Mouse (Mus musculus): ENCODE results near the gene Hps6. TPM values are rescaled to one million over a fixed set of nuclear protein-coding genes. Genes with fewer than 3 reads are reported as not detected.
A peak's percentile ranks its signal among the peaks of the same experiment; 100 is the strongest.

Hps6 gene
- polyA plus RNA-seq, 1 experiment from 2014 or later: 3.4 TPM

GRCm38 (mm10) chr19:46032731-46033510 is 29.6 kb downstream of the Hps6 start:
- Histone ChIP-seq H3K9me3 (peaks cover 8% of the 10 kb centered on the region; the same call in 1 of the 2 replicates), H3K4me3 (no peak overlapping the region), H3K27ac (no peak overlapping the region), H3K4me1 (peaks cover 21% of the 10 kb centered on the region), H3K36me3 (replicated peaks) (peaks cover 82% of the 10 kb centered on the region), H3K27me3 (ENCODE audit: poor library complexity, severe bottlenecking) (no peaks in the 10 kb centered on the region)
- DNase-seq (ENCODE audit: extremely low spot score, low spot score): no peak
- 93% methylated on average over 26 of the region's 26 CpGs for WGBS

DNA sequence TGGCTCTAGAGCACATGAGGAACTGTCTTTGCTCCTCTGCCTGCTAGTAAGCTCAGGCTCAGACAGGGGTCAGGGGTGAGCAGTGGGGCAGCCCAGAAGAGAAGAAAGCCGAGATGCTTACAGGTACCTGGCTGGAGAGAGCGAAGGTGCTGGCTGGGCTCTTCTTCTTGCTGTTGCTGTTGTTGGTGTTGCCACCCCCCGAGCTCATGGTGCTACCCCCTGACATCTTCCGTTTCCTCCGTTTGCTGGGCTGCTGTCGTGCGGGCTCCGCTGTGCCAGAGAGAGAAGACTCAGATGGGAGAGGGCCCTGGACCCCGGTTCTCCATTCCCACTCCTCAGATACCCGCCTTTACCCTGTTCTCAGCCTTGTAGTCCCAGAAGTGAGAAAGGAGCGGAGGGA is 30.6 kb downstream of the Hps6 start:
- peaks cover 31% of the 10 kb centered on the region for H3K4me1 ChIP-seq
- peaks cover 8% of the 10 kb centered on the region; the same call in 1 of the 2 replicates for H3K9me3 ChIP-seq
- WGBS: 95% methylated on average over 11 of the region's 11 CpGs
- no peaks in the 10 kb centered on the region for H3K27me3 ChIP-seq (ENCODE audit: poor library complexity, severe bottlenecking)
- no peak overlapping the region for H3K27ac ChIP-seq
- H3K36me3 ChIP-seq (replicated peaks): peaks cover 84% of the 10 kb centered on the region
- H3K4me3 ChIP-seq: no peak overlapping the region
- DNase-seq (ENCODE audit: extremely low spot score, low spot score): no peak

DNA sequence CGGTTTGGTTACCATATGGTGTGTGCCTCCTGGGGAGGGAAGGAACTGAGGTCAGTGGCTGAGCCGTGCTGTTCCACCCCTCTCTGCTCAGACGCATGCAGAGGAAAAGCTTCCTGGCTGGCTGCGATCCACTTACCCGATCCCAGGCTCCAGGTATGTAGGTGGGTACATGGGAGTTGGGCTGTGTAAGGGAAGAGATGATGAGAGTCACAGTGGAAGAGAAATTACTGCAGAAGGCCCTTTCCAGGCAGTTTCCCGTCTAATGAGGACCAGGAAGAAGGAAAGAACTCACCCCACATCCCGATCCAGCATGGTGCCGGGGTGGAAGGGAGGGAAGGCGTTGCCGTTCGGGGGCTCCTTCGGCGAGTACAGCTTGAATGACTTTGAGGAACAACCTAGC is 32.7 kb downstream of the Hps6 start:
- Histone ChIP-seq H3K9me3 (no peaks in the 10 kb centered on the region), H3K4me1 (peaks cover 47% of the 10 kb centered on the region), H3K27me3 (ENCODE audit: poor library complexity, severe bottlenecking) (no peaks in the 10 kb centered on the region), H3K36me3 (replicated peaks) (peaks cover 65% of the 10 kb centered on the region), H3K4me3 (peak overlapping the region; percentile 84; the same call in 1 of the 2 replicates), H3K27ac (no peak overlapping the region)
- no peak for DNase-seq (ENCODE audit: extremely low spot score, low spot score)
- WGBS: 93% methylated on average over 13 of the region's 13 CpGs

- Histone ChIP-seq H3K27ac (peak overlapping the region; percentile 99), H3K27me3 (ENCODE audit: poor library complexity, severe bottlenecking) (no peaks in the 10 kb centered on the region), H3K36me3 (replicated peaks) (peaks cover 59% of the 10 kb centered on the region), H3K4me1 (peaks cover 54% of the 10 kb centered on the region), H3K9me3 (no peaks in the 10 kb centered on the region), H3K4me3 (peak overlapping the region; percentile 84)
- WGBS: 72% methylated on average over 13 of the region's 13 CpGs
- no peak for DNase-seq (ENCODE audit: extremely low spot score, low spot score)
Measured at GRCm38 (mm10) chr19:46036477-46037242, 33.4 kb downstream of the Hps6 start.

DNA sequence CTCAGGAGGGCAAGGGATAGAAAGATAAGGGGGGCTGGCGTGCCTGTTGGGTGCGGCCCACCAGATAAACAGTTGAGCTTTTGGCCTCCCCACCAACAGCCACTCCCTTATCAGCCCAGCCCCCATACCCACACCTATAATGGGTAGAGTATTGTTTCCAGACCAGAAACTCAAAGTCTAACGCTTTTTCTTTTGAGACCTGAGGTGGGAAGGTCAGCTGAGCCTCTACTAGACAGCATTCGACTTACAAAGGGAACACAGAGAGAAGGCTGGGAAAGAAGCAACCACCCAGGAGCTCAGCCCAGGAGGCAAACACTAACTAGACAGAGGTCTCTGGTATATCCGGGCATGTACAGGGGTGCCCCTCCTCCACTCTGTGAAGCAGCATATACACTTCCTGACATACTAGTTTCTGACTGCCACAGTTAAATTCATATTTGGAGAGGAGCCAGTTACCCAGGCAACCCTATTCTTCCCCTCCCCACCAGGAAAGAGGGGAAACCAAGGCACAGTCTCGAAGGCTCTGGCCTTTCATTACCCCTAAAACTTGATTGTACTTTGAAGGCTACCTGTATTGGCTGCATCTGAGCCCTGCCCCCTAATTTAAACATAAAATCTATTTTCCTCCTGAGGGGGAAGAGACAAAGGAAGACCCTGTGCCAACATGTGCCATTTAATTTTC is 34.1 kb downstream of the Hps6 start:
- H3K36me3 ChIP-seq (replicated peaks): peaks cover 52% of the 10 kb centered on the region
- no peaks in the 10 kb centered on the region for H3K9me3 ChIP-seq
- WGBS: 33% methylated on average over 6 of the region's 6 CpGs
- H3K27ac ChIP-seq: peak overlapping the region; percentile 99
- H3K4me1 ChIP-seq: peaks cover 61% of the 10 kb centered on the region
- no peaks in the 10 kb centered on the region for H3K27me3 ChIP-seq (ENCODE audit: poor library complexity, severe bottlenecking)
- H3K4me3 ChIP-seq: peak overlapping the region; percentile 84
- no peak for DNase-seq (ENCODE audit: extremely low spot score, low spot score)

GRCm38 (mm10) chr19:46037925-46038850 is 34.9 kb downstream of the Hps6 start:
- H3K27me3 ChIP-seq (ENCODE audit: poor library complexity, severe bottlenecking): no peaks in the 10 kb centered on the region
- DNase-seq (ENCODE audit: extremely low spot score, low spot score): no peak
- H3K36me3 ChIP-seq (replicated peaks): peaks cover 44% of the 10 kb centered on the region
- peak overlapping the region; percentile 84 for H3K4me3 ChIP-seq
- H3K4me1 ChIP-seq: peaks cover 69% of the 10 kb centered on the region
- H3K27ac ChIP-seq: peak overlapping the region; percentile 99
- no peaks in the 10 kb centered on the region for H3K9me3 ChIP-seq
- 28% methylated on average over 13 of the region's 13 CpGs for whole genome bisulfite sequencing

DNA sequence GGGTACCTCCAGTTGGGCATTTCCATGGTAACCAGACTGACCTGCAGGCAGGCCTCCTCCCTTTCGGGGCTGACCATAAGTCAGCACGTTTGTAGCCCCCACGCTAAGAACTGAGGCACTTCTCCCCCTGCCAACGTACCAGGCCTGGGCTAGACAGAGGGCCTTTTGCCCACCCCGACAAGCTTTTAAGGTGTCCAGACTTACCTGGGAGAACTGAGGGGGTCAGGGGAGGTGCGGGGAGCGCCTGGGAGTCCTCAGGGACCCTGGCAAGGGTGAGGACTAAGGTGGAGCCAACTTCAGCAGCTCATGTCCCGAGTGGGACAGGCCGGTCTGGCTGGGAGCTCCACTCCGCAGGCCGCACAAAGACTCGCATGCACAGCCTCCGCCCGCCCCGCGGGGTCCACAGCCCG is 35.5 kb downstream of the Hps6 start:
- DNase-seq (ENCODE audit: extremely low spot score, low spot score): peak; percentile 59
- no peaks in the 10 kb centered on the region for H3K27me3 ChIP-seq (ENCODE audit: poor library complexity, severe bottlenecking)
- H3K36me3 ChIP-seq (replicated peaks): peaks cover 37% of the 10 kb centered on the region
- peak overlapping the region; percentile 99 for H3K27ac ChIP-seq
- no peaks in the 10 kb centered on the region for H3K9me3 ChIP-seq
- WGBS: under 1% methylated on average over 17 of the region's 17 CpGs
- H3K4me3 ChIP-seq: peak overlapping the region; percentile 84
- H3K4me1 ChIP-seq: peaks cover 76% of the 10 kb centered on the region

DNA sequence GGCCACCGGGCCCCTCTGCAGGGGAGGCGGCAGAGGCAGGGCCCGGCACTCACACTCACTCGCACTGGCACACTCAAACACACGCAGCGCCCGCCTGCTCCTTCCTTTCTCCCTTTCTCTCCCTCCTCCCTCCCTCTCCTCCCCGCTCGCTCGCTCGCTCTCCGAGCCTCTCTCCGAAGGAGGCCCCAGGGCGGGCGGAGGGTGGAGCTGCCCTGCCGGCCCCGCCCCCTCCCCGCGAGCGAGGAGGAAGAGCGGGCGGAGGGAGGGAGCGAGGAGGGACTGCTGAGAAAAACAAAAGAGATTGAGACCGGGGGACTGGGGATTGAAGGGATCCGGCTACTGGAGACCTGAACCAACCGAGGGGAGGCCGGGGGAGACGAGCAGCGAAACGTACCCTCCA is 36.2 kb downstream of the Hps6 start:
- Histone ChIP-seq H3K9me3 (no peaks in the 10 kb centered on the region), H3K27me3 (ENCODE audit: poor library complexity, severe bottlenecking) (no peaks in the 10 kb centered on the region), H3K36me3 (replicated peaks) (peaks cover 31% of the 10 kb centered on the region), H3K4me1 (peaks cover 82% of the 10 kb centered on the region), H3K27ac (peak overlapping the region; percentile 99), H3K4me3 (peak overlapping the region; percentile 84)
- WGBS: 2% methylated on average over 26 of the region's 30 CpGs
- DNase-seq (ENCODE audit: extremely low spot score, low spot score): peak; percentile 89

GRCm38 (mm10) chr19:46040149-46040902 is 37.0 kb downstream of the Hps6 start:
- Histone ChIP-seq H3K27me3 (ENCODE audit: poor library complexity, severe bottlenecking) (no peaks in the 10 kb centered on the region), H3K9me3 (no peaks in the 10 kb centered on the region), H3K4me1 (peaks cover 90% of the 10 kb centered on the region), H3K4me3 (peak overlapping the region; percentile 84), H3K36me3 (replicated peaks) (peaks cover 22% of the 10 kb centered on the region), H3K27ac (peak overlapping the region; percentile 99)
- WGBS: 33% methylated on average over 14 of the region's 14 CpGs
- no peak for DNase-seq (ENCODE audit: extremely low spot score, low spot score)

DNA sequence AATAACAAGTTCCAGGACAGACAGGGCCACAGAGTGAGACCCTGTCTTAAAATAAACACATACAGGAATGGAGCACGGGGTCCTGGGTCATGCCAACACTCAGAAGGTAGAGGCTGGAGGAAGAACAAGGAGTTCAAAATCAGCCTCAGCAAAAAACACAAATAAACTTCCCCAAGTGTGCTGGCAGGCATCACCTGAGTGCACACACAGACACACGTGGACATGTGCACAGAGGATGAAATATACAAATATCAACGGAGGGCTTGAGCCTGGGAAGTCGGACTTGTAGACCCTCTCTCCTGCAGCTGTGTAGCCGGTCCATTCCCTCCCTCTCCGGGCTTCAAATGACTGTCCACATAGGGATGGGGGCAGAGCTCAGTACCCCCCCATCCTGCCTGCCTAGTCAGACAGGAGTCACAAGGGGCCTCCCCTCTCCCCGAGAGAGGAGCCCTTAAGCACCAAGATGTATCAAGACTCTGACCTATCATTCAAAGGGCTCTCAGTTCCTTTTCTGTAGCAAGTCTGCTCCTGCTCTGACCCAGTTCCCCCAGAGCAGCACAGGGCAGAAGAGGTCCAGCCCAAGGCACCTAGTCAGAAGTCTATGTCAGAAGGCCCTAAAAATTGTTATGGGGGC is 38.1 kb downstream of the Hps6 start:
- no peak for DNase-seq (ENCODE audit: extremely low spot score, low spot score)

DNA sequence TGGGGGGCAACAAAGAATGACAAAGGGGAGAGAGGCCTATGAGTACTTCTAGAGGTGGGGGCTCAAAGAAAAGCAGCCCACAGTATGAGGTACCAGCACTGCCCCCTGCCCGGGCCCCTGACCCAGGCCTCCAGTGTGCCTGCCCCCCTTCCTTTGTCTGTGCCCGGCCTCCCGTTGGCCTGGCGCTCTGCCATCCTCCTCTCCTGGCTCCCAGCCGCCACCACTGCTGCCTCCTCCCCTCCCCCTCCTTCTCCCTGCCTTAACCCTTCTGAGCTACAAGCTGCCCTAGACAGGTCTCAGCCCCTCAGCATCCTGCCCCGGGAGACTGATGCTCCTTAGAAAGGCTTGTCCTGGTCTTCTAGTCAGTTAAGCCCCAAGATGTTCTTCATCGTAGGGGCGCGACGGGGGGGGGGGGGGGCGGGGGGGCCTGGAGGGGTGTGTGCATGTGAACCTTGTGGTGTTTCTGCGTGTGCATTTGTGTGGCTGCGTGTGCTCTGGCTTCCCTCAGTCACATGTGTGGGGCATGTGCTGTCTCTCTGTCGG is 38.7 kb downstream of the Hps6 start:
- peaks cover 95% of the 10 kb centered on the region for H3K4me1 ChIP-seq

More for the DNA sequence above, 38.1 kb downstream of the Hps6 start:
- H3K4me3 ChIP-seq: peak overlapping the region; percentile 97
- H3K4me1 ChIP-seq: peaks cover 95% of the 10 kb centered on the region
- peaks cover 12% of the 10 kb centered on the region for H3K36me3 ChIP-seq (replicated peaks)
- H3K27ac ChIP-seq: peak overlapping the region; percentile 97
- 31% methylated on average over 7 of the region's 7 CpGs for WGBS
- no peaks in the 10 kb centered on the region for H3K27me3 ChIP-seq (ENCODE audit: poor library complexity, severe bottlenecking)
- no peaks in the 10 kb centered on the region for H3K9me3 ChIP-seq

More for the DNA sequence above, 38.7 kb downstream of the Hps6 start:
- peak; percentile 76 for DNase-seq (ENCODE audit: extremely low spot score, low spot score)
- H3K27me3 ChIP-seq (ENCODE audit: poor library complexity, severe bottlenecking): no peaks in the 10 kb centered on the region
- H3K9me3 ChIP-seq: no peaks in the 10 kb centered on the region
- 2% methylated on average over 14 of the region's 14 CpGs for WGBS
- peaks cover 6% of the 10 kb centered on the region for H3K36me3 ChIP-seq (replicated peaks)
- peak overlapping the region; percentile 97 for H3K4me3 ChIP-seq
- H3K27ac ChIP-seq: peak overlapping the region; percentile 97

Data from forebrain, embryonic 10.5 days (tissue).